Mouse (Mus musculus) layer of hippocampus, adult 9-10 months (tissue): ENCODE results near the gene Ptprg.

ENCODE experiments used
- DNase-seq: peaks from one replicate; pipeline ENCODE4 v3.0.0; 2022; ENCODE audit warnings: low spot score

Ptprg gene

GRCm38 (mm10) chr14:11824915-11825314 is 271.6 kb downstream of the Ptprg start:
- no peak for DNase-seq

GRCm38 (mm10) chr14:11825551-11825950 is 272.2 kb downstream of the Ptprg start:
- no peak for DNase-seq

- DNase-seq: no peak
These were observed 274.8 kb downstream of the Ptprg start for GRCm38 (mm10) chr14:11828086-11828485.

GRCm38 (mm10) chr14:11833678-11834077 is 280.3 kb downstream of the Ptprg start:
- no peak for DNase-seq

GRCm38 (mm10) chr14:11835706-11836445 is 282.5 kb downstream of the Ptprg start:
- DNase-seq: no peak

- DNase-seq: no peak
These were observed 284.4 kb downstream of the Ptprg start for GRCm38 (mm10) chr14:11837714-11838113.

GRCm38 (mm10) chr14:11841621-11842020 is 288.3 kb downstream of the Ptprg start:
- no peak for DNase-seq

GRCm38 (mm10) chr14:11852896-11853295 is 299.6 kb downstream of the Ptprg start:
- no peak for DNase-seq

GRCm38 (mm10) chr14:11855499-11855898 is 302.2 kb downstream of the Ptprg start:
- no peak for DNase-seq

GRCm38 (mm10) chr14:11857928-11858481 is 304.7 kb downstream of the Ptprg start:
- no peak for DNase-seq

- DNase-seq: no peak
These were observed 310.0 kb downstream of the Ptprg start for GRCm38 (mm10) chr14:11863286-11863685.

GRCm38 (mm10) chr14:11864840-11865239 is 311.5 kb downstream of the Ptprg start:
- no peak for DNase-seq

GRCm38 (mm10) chr14:11865332-11865731 is 312.0 kb downstream of the Ptprg start:
- no peak for DNase-seq

GRCm38 (mm10) chr14:11865872-11866271 is 312.5 kb downstream of the Ptprg start:
- DNase-seq: no peak

GRCm38 (mm10) chr14:11866416-11866815 is 313.1 kb downstream of the Ptprg start:
- no peak for DNase-seq

GRCm38 (mm10) chr14:11868636-11869035 is 315.3 kb downstream of the Ptprg start:
- DNase-seq: no peak

- no peak for DNase-seq
These were observed 318.5 kb downstream of the Ptprg start for GRCm38 (mm10) chr14:11871752-11872344.

- DNase-seq: no peak
These were observed 320.9 kb downstream of the Ptprg start for GRCm38 (mm10) chr14:11874266-11874665.

GRCm38 (mm10) chr14:11874960-11875889 is 321.9 kb downstream of the Ptprg start:
- DNase-seq: no peak

GRCm38 (mm10) chr14:11881082-11881481 is 327.8 kb downstream of the Ptprg start:
- no peak for DNase-seq

- DNase-seq: no peak
These were observed 330.0 kb downstream of the Ptprg start for GRCm38 (mm10) chr14:11883142-11883921.

GRCm38 (mm10) chr14:11883995-11884394 is 330.7 kb downstream of the Ptprg start:
- DNase-seq: no peak
